Mouse (Mus musculus) midbrain, postnatal 0 days (tissue): ENCODE results near the gene Klhl40. TPM values are rescaled to one million over a fixed set of nuclear protein-coding genes. Genes with fewer than 3 reads are reported as not detected.

Experiments used
- ATAC-seq: fragments of 200-750 bp; cut with Nextera tagmentation; 2 replicates; pipeline ENCODE4 v1.8.0; 2017; ENCODE audit warnings: moderate number of reproducible peaks, mild to moderate bottlenecking, moderate TSS enrichment, moderate library complexity; ENCODE audit not compliant: low FRiP score
- DNase-seq: peaks from one replicate; pipeline ENCODE4 v3.0.0-alpha.2; 2015; ENCODE audit warnings: low spot score
- H3K27ac ChIP-seq: fragments of 300-500 bp; sonication (generic); 2 replicates; pipeline ENCODE4 v1.5.1; 2014; ENCODE audit warnings: low read depth, mild to moderate bottlenecking, low read length, mixed read lengths
- H3K27me3 ChIP-seq: fragments of 300-500 bp; sonication (generic); 2 replicates; pipeline ENCODE4 v1.6.1; 2014; ENCODE audit warnings: low read length, control low read depth, mixed read lengths; ENCODE audit not compliant: insufficient read depth
- H3K36me3 ChIP-seq: fragments of 300-500 bp; sonication (generic); 2 replicates; pipeline ENCODE4 v1.6.1; 2014; ENCODE audit warnings: low read length, control low read depth, mixed read lengths; ENCODE audit not compliant: insufficient read depth
- H3K4me1 ChIP-seq: fragments of 300-500 bp; sonication (generic); 2 replicates; pipeline ENCODE4 v1.6.1; 2014; ENCODE audit warnings: mild to moderate bottlenecking, control low read depth, antibody characterized with exemption, low read length, mixed read lengths; ENCODE audit not compliant: insufficient read depth
- H3K4me2 ChIP-seq: fragments of 300-500 bp; sonication (generic); 2 replicates; pipeline ENCODE4 v1.6.1; 2014; ENCODE audit warnings: low read depth, mild to moderate bottlenecking, low read length, mixed read lengths; ENCODE audit not compliant: poor library complexity, severe bottlenecking
- H3K4me3 ChIP-seq: fragments of 300-500 bp; sonication (generic); 2 replicates; pipeline ENCODE4 v1.5.1; 2014; ENCODE audit warnings: low read depth, mild to moderate bottlenecking, low read length, moderate library complexity
- H3K9ac ChIP-seq: fragments of 300-500 bp; sonication (generic); replicated peaks from 2 replicates; pipeline ENCODE4 v1.6.1; 2014; ENCODE audit warnings: mild to moderate bottlenecking, low read length, moderate library complexity, mixed read lengths; ENCODE audit not compliant: poor library complexity, severe bottlenecking
- H3K9me3 ChIP-seq: fragments of 300-500 bp; sonication (generic); 2 replicates; pipeline ENCODE4 v1.6.1; 2016; ENCODE audit warnings: low read length, control low read depth
- CTCF ChIP-seq: IDR thresholded peaks from 2 replicates; pipeline ENCODE4 v1.5.1; 2016; ENCODE audit warnings: antibody characterized with exemption, mild to moderate bottlenecking
- WGBS: fragments of 180-500 bp; shearing (Covaris S2); extraction: QIAGEN DNeasy Blood & Tissue Kit; methylation state at CpG from one replicate; pipeline ENCODE4 v1.1.7; 2014; 5-methylcytosine and 5-hydroxymethylcytosine counted together
- polyA plus RNA-seq: library from polyadenylated mRNA; unstranded; fragments of >200 nt; fragmentation: Nextera tagmentation; extraction: Ambion mirVana; gene quantifications from 2 replicates; pipeline ENCODE4 v1.2.1, GENCODE M21; 2015
- total RNA-seq: library from RNA; depleted of rRNA; stranded (reverse); fragments of >200 nt; gene quantifications from 2 replicates; pipeline ENCODE4 v1.2.3, GENCODE M21; 2014

Klhl40 gene
- total and polyA plus RNA-seq, 2 experiments from 2014 or later = 1.3 to 3.2 TPM

- no peak for DNase-seq
- Histone ChIP-seq H3K9ac (no peak overlapping the region), H3K4me3 (no peak overlapping the region), H3K27ac (peak overlapping the region; percentile 26; the same call in 1 of the 2 replicates), H3K36me3 (no peaks in the 10 kb centered on the region), H3K9me3 (no peaks in the 10 kb centered on the region), H3K4me2 (no peak overlapping the region), H3K27me3 (no peaks in the 10 kb centered on the region), H3K4me1 (0 out of 2 replicates have a peak, but pooled peaks cover 3% of the 10 kb centered on the region)
- WGBS = 82% methylated on average over 9 of the region's 9 CpGs
- no peak for ATAC-seq
- TF ChIP-seq CTCF = no peak
These were observed 41.8 kb downstream of the Klhl40 start for GRCm38 (mm10) chr9:121819073-121819770.

GRCm38 (mm10) chr9:121819771-121820471 lies 42.5 kb downstream of the Klhl40 start:
- Histone ChIP-seq H3K36me3 (no peaks in the 10 kb centered on the region), H3K4me2 (no peak overlapping the region), H3K9ac (no peak overlapping the region), H3K9me3 (no peaks in the 10 kb centered on the region), H3K4me1 (0 out of 2 replicates have a peak, but pooled peaks cover 3% of the 10 kb centered on the region), H3K4me3 (no peak overlapping the region), H3K27me3 (no peaks in the 10 kb centered on the region), H3K27ac (peak overlapping the region; percentile 26; the same call in 1 of the 2 replicates)
- 0 out of 2 replicates have a peak, but pooled peaks have one; percentile 22 for ATAC-seq
- WGBS = 48% methylated on average over 7 of the region's 7 CpGs
- peak; percentile 68 for DNase-seq
- no peak for TF ChIP-seq CTCF

- H3K4me2 ChIP-seq = no peak overlapping the region
- no peaks in the 10 kb centered on the region for H3K36me3 ChIP-seq
- no peak overlapping the region for H3K9ac ChIP-seq
- ATAC-seq (no peak), DNase-seq (no peak)
- no peaks in the 10 kb centered on the region for H3K9me3 ChIP-seq
- no peak for TF ChIP-seq CTCF
- 0 out of 2 replicates have a peak, but pooled peaks cover 3% of the 10 kb centered on the region for H3K4me1 ChIP-seq
- H3K27ac ChIP-seq = no peak overlapping the region
- no peaks in the 10 kb centered on the region for H3K27me3 ChIP-seq
- no peak overlapping the region for H3K4me3 ChIP-seq
- 76% methylated on average over 5 of the region's 5 CpGs for WGBS
These were observed 43.4 kb downstream of the Klhl40 start for GRCm38 (mm10) chr9:121820765-121821164.

GRCm38 (mm10) chr9:121822585-121822991 lies 45.2 kb downstream of the Klhl40 start:
- Histone ChIP-seq H3K4me3 (no peak overlapping the region), H3K9ac (peak overlapping the region; percentile 24; the same call in 1 of the 2 replicates), H3K27me3 (no peaks in the 10 kb centered on the region), H3K36me3 (no peaks in the 10 kb centered on the region), H3K4me2 (no peak overlapping the region), H3K27ac (peak overlapping the region; percentile 55; the same call in 1 of the 2 replicates), H3K9me3 (no peaks in the 10 kb centered on the region), H3K4me1 (0 out of 2 replicates have a peak, but pooled peaks cover 3% of the 10 kb centered on the region)
- WGBS = 59% methylated on average over 6 of the region's 6 CpGs
- DNase-seq = peak; percentile 86
- ATAC-seq = peak; percentile 67
- no peak for TF ChIP-seq CTCF

- TF ChIP-seq CTCF = no peak
- no peaks in the 10 kb centered on the region for H3K36me3 ChIP-seq
- DNase-seq (peak; percentile 33), ATAC-seq (0 out of 2 replicates have a peak, but pooled peaks have one; percentile 6)
- H3K27ac ChIP-seq = 0 out of 2 replicates have a peak overlapping the region, but pooled peaks have one; percentile 12
- 72% methylated on average over 1 of the region's 1 CpGs for WGBS
- H3K27me3 ChIP-seq = no peaks in the 10 kb centered on the region
- H3K9ac ChIP-seq = no peak overlapping the region
- H3K4me2 ChIP-seq = no peak overlapping the region
- no peak overlapping the region for H3K4me3 ChIP-seq
- H3K4me1 ChIP-seq = 0 out of 2 replicates have a peak, but pooled peaks cover 3% of the 10 kb centered on the region
- no peaks in the 10 kb centered on the region for H3K9me3 ChIP-seq
These were observed 45.6 kb downstream of the Klhl40 start for GRCm38 (mm10) chr9:121823051-121823450.

- Histone ChIP-seq H3K9ac (no peak overlapping the region), H3K9me3 (no peaks in the 10 kb centered on the region), H3K4me3 (no peak overlapping the region), H3K27me3 (no peaks in the 10 kb centered on the region), H3K4me1 (0 out of 2 replicates have a peak, but pooled peaks cover 3% of the 10 kb centered on the region), H3K27ac (no peak overlapping the region), H3K4me2 (no peak overlapping the region), H3K36me3 (no peaks in the 10 kb centered on the region)
- no peak for TF ChIP-seq CTCF
- ATAC-seq = 0 out of 2 replicates have a peak, but pooled peaks have one; percentile 29
- DNase-seq = peak; percentile 86
- whole genome bisulfite sequencing = 65% methylated on average over 7 of the region's 7 CpGs
These were observed 46.6 kb downstream of the Klhl40 start for GRCm38 (mm10) chr9:121823991-121824390.
